Mouse (Mus musculus) layer of hippocampus, adult 2 months (tissue): ENCODE data around the gene Trp53i13. TPM values are rescaled to one million over a fixed set of nuclear protein-coding genes. Genes with fewer than 3 reads are reported as not detected.

Source experiments
- DNase-seq, 2 experiments: peaks; one replicate each; pipeline ENCODE4 v3.0.0; 2022; ENCODE audit warnings: low spot score in 2 of 2
- H3K27ac ChIP-seq: fragments of 200-600 bp; 2 replicates; pipeline ENCODE4 v1.8.1; 2022
- H3K4me3 ChIP-seq: fragments of 200-600 bp; 2 replicates; pipeline ENCODE4 v1.8.1; 2022; ENCODE audit warnings: mild to moderate bottlenecking
- CTCF ChIP-seq: fragments of 200-600 bp; conservative IDR thresholded peaks from 2 replicates; pipeline ENCODE4 v1.8.1; 2022; ENCODE audit warnings: antibody characterized with exemption, mild to moderate bottlenecking, moderate library complexity
- total RNA-seq, 2 experiments: library from RNA; stranded (reverse); gene quantifications; 2 replicates each; pipeline ENCODE4 v1.2.3; 2021

Gene Trp53i13
- total RNA-seq, 2 experiments from 2014 or later, result 5.7 to 7.4 TPM

DNA sequence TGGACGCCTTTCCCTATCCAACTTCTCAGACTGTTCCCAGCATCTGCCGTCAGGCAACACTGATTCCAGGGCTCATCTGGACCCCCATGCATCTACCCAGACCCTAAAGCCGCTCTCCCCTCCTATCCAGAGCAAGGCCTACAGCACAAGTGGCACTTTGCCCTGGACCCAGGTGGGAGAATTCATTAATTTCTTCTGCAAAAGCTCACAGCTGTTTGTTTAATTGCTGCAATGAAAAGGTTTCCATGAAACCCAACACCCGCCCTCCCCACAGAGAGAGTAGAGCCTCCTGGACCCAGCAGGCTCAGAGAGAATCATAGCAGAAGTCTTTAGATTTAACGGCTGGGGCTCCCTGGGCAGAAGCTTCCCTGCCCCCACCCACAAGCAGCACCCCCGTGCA lies 30.6 kb downstream of the Trp53i13 start:
- peak overlapping the region; percentile 15; the same call in 1 of the 2 replicates for H3K4me3 ChIP-seq
- DNase-seq, result no peak
- peak overlapping the region; percentile 87 for H3K27ac ChIP-seq
- no peak for TF ChIP-seq CTCF

DNA sequence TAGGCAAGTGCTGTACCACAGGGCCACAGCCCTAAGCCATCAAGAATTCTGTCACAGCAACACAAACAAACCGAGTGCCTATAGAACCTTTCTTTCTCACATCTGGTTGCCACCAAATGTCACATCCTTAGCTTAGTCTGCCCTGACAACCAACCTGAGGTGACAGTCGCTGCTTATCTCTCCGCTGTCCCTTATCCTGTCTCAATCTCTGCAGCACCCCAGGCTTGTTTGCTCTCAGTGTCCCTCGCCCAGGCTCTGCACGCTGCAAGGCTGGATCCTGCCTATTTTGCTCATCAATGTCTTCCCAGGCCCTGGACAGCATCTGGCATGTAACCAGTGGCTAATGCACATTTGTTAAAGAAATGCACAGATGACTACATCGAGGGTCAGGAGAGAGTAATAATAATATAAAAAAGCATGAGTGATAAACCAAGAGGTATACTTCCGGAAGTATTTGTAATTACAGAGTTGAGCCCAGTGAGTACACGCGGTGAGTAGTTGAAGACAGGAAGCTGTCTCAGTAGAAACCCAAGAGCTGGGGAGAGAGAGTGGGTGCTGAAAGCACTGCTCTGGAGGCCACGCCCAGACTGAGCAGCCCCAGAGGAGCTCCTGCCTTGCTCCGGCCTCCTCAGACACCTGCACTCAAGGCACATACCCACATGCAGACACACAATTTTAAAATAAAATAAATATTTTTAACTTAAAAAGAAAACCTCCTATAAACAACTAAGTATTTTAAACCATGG lies 32.1 kb downstream of the Trp53i13 start:
- peak overlapping the region; percentile 36; the same call in 1 of the 2 replicates for H3K27ac ChIP-seq
- H3K4me3 ChIP-seq, result no peak overlapping the region
- DNase-seq, result no peak
- TF ChIP-seq CTCF, result no peak

- no peak for TF ChIP-seq CTCF
- Histone ChIP-seq H3K27ac (peak overlapping the region; percentile 36; the same call in 1 of the 2 replicates), H3K4me3 (no peak overlapping the region)
- no peak for DNase-seq
Observed at GRCm38 (mm10) chr11:77483043-77483442, 32.7 kb downstream of the Trp53i13 start.

GRCm38 (mm10) chr11:77476895-77477294 lies 38.9 kb downstream of the Trp53i13 start:
- no peak for TF ChIP-seq CTCF
- Histone ChIP-seq H3K4me3 (no peak overlapping the region), H3K27ac (no peak overlapping the region)
- DNase-seq, result no peak

GRCm38 (mm10) chr11:77476216-77476615 lies 39.6 kb downstream of the Trp53i13 start:
- no peak for TF ChIP-seq CTCF
- Histone ChIP-seq H3K27ac (no peak overlapping the region), H3K4me3 (no peak overlapping the region)
- DNase-seq, result no peak

DNA sequence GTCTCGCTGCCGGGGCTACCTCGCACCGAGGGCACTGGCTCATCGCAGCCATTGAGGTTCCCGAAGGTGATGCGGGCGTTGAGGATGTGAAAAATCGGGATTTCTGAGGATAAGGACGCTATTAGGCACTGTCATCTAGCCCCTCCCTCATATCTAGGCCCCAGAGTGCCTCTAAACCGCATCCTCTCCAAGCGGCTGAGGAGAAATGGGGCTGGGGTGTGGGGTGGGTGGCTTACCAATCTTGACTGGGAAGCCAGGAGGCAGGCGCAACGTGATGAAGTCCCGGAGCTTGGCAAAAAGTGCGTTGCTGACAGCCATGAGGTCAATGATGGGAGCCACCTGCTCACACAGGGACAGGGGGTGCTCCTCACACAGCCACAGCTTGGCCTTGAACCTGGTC lies 43.0 kb downstream of the Trp53i13 start:
- no peak for DNase-seq
- H3K27ac ChIP-seq, result no peak overlapping the region
- no peak for TF ChIP-seq CTCF
- H3K4me3 ChIP-seq, result no peak overlapping the region

GRCm38 (mm10) chr11:77471407-77471806 lies 44.4 kb downstream of the Trp53i13 start:
- no peak overlapping the region for H3K4me3 ChIP-seq
- no peak overlapping the region for H3K27ac ChIP-seq
- TF ChIP-seq CTCF, result 0 out of 2 replicates have a peak, but pooled peaks have one; percentile 9

GRCm38 (mm10) chr11:77468397-77468796 lies 47.4 kb downstream of the Trp53i13 start:
- H3K27ac ChIP-seq, result no peak overlapping the region
- TF ChIP-seq CTCF, result no peak

More at GRCm38 (mm10) chr11:77471407-77471806, 44.4 kb downstream of the Trp53i13 start:
- DNase-seq, result no peak

GRCm38 (mm10) chr11:77467784-77468183 lies 48.0 kb downstream of the Trp53i13 start:
- H3K27ac ChIP-seq, result no peak overlapping the region
- peak; percentile 74 to 85 for DNase-seq
- peak; percentile 94 for TF ChIP-seq CTCF
- 0 out of 2 replicates have a peak overlapping the region, but pooled peaks have one; percentile 22 for H3K4me3 ChIP-seq

More at GRCm38 (mm10) chr11:77468397-77468796, 47.4 kb downstream of the Trp53i13 start:
- DNase-seq, result no peak
- no peak overlapping the region for H3K4me3 ChIP-seq

DNA sequence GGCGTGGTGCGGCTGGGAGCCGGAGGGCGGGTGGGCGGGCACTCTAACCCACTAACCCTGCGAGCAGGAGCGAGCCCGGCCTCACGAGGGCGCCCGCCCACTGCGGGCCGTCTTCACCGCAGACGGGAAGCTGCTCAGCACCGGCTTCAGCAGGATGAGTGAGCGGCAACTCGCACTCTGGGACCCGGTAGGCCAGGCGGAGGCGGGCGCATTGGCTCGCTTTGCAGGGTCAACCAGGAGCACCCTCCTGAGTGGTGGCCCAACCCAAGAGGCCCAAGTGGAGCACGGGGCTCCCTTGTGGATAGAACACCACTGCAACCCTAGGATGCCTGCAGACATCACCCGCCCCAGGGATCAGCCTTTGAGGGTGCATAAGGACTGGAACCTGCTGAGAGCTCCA lies 48.6 kb downstream of the Trp53i13 start:
- Histone ChIP-seq H3K27ac (no peak overlapping the region), H3K4me3 (no peak overlapping the region)
- DNase-seq, result peak in 1 of 2 experiments; percentile 75
- TF ChIP-seq CTCF, result peak; percentile 90

DNA sequence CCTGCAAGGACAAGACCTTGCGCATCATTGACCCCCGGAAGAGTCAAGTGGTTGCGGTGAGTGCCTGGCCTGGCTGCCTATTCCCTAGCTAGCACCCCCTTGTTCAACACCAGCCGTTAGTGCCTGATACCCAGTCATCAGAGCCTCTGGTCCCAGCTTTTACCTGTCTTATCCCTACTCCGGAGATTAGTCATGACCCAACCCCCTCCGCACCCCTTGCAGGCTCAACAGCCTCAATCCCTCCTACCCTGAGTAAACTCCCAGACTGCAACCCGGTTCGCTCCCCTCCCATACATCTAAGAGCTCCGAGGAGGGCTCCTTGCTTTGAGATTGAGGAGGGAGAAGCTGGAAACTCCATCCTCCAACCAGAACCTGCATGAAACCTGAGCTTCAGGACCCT lies 49.2 kb downstream of the Trp53i13 start:
- Histone ChIP-seq H3K27ac (no peak overlapping the region), H3K4me3 (no peak overlapping the region)
- no peak for DNase-seq
- TF ChIP-seq CTCF, result no peak

- H3K27ac ChIP-seq, result no peak overlapping the region
- TF ChIP-seq CTCF, result no peak
- no peak overlapping the region for H3K4me3 ChIP-seq
- DNase-seq, result no peak
Observed at GRCm38 (mm10) chr11:77465111-77465510, 50.7 kb downstream of the Trp53i13 start.

GRCm38 (mm10) chr11:77464684-77465083 lies 51.1 kb downstream of the Trp53i13 start:
- no peak for TF ChIP-seq CTCF
- Histone ChIP-seq H3K27ac (no peak overlapping the region), H3K4me3 (no peak overlapping the region)
- no peak for DNase-seq

- no peak for DNase-seq
- no peak for TF ChIP-seq CTCF
- no peak overlapping the region for H3K27ac ChIP-seq
- no peak overlapping the region for H3K4me3 ChIP-seq
Observed at GRCm38 (mm10) chr11:77463786-77464185, 52.0 kb downstream of the Trp53i13 start.
